Comparison of ENCODE assay signal across 10 mouse cellular contexts in the genomic region with DNA sequence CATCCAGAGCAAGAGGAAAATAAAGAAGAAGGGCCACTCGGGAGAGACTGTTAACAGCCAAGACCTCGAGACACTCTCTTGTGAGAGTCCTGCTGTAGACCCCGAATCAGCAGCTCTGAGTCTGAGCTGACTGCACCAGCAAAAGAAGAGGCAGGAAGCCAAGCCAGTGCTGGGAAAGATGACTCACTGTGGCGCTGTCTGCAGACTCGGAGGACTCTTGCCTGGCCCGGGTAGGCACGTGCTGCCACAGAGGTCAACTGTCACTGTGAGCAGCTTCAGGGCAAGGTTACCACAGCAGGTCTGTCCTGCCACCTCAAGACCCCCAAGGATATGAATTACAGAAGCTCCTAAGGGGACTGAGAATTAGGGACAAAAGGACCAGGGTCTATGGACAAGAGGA. TPM values are rescaled to one million over a fixed set of nuclear protein-coding genes. Genes with fewer than 3 reads are reported as not detected.
DNase-seq lines count a peak whose midpoint lies in the region; ATAC-seq and TF ChIP-seq lines count a peak whose summit lies in the region.
"Had no signal": no experiment of that assay in that cellular context is flagged by ENCODE, and none has a peak within 500 bp of the region (broad histone marks: within the 10 kb centered on the region; RNA-seq: fewer than 3 reads in every experiment).

No protein-coding gene starts in this region.

- H3K4me1 ChIP-seq in heart, embryonic 12.5 days (replicated peaks): no peaks in the 10 kb centered on the region
- H3K4me1 ChIP-seq in liver, postnatal 0 days (ENCODE audit: insufficient read depth): no peaks in the 10 kb centered on the region
- H3K4me1 ChIP-seq: limb, embryonic 15.5 days had no signal

- 36% methylated on average over 7 of the region's 7 CpGs for WGBS in heart, embryonic 12.5 days
- WGBS in liver, postnatal 0 days (ENCODE audit: insufficient replicate concordance): 29% methylated on average over 7 of the region's 7 CpGs

- H3K27ac ChIP-seq in heart, embryonic 12.5 days (ENCODE audit: poor library complexity, severe bottlenecking): no peak overlapping the region
- H3K27ac ChIP-seq in left cerebral cortex, adult 2 months: peak overlapping the region; percentile 82
- H3K27ac ChIP-seq in liver, postnatal 0 days (ENCODE audit: low read depth): no peak overlapping the region
- H3K27ac ChIP-seq: limb, embryonic 15.5 days had no signal

- H3K9me3 ChIP-seq in heart, embryonic 12.5 days (replicated peaks): no peaks in the 10 kb centered on the region
- no peaks in the 10 kb centered on the region for H3K9me3 ChIP-seq in liver, postnatal 0 days (ENCODE audit: low read length)
- H3K9me3 ChIP-seq: limb, embryonic 15.5 days had no signal

- no peaks in the 10 kb centered on the region for H3K27me3 ChIP-seq in heart, embryonic 12.5 days (replicated peaks)
- no peaks in the 10 kb centered on the region for H3K27me3 ChIP-seq in liver, postnatal 0 days (ENCODE audit: insufficient read depth, low read length)
- H3K27me3 ChIP-seq: limb, embryonic 15.5 days had no signal

- no peak for ATAC-seq in heart, embryonic 12.5 days (ENCODE audit: insufficient number of reproducible peaks, low FRiP score)
- ATAC-seq in liver, postnatal 0 days: no peak
- ATAC-seq in erythroblast, adult 5-6 weeks (replicated peaks; ENCODE audit: low FRiP score, poor library complexity, severe bottlenecking): no peak

- no peak for TF ChIP-seq CTCF in left cerebral cortex, adult 2 months (IDR thresholded peaks at IDR 0.05)
- no peak for TF ChIP-seq CTCF in liver, postnatal 0 days (IDR thresholded peaks at IDR 0.05; ENCODE audit: low read depth)

- TF ChIP-seq EP300 in liver, postnatal 0 days (IDR thresholded peaks at IDR 0.05; ENCODE audit: low read depth): no peak

- H3K4me2 ChIP-seq in heart, embryonic 12.5 days: no peak overlapping the region
- no peak overlapping the region for H3K4me2 ChIP-seq in liver, postnatal 0 days (ENCODE audit: low read depth, low read length)
- H3K4me2 ChIP-seq: limb, embryonic 15.5 days had no signal

- H3K9ac ChIP-seq in heart, embryonic 12.5 days: no peak overlapping the region
- H3K9ac ChIP-seq in liver, postnatal 0 days (replicated peaks): no peak overlapping the region
- H3K9ac ChIP-seq: limb, embryonic 15.5 days had no signal

- DNase-seq in heart, adult 18-20 months: peak; percentile 39 to 42
- peak; percentile 78 for DNase-seq in Muller cell, postnatal 12 days (ENCODE audit: inconsistent ontology term)
- DNase-seq in fibroblast of lung, adult 2 months (ENCODE audit: low read depth): peak; percentile 76
- DNase-seq in left cerebral cortex, adult 2 months (ENCODE audit: extremely low spot score in 1 of 2, low spot score in 2 of 2): peak; percentile 52 to 55
- no peak for DNase-seq in liver, postnatal 0 days
- DNase-seq in spleen, postnatal 10 days (ENCODE audit: low spot score in 2 of 2): no peak

- no peaks in the 10 kb centered on the region for H3K36me3 ChIP-seq in heart, embryonic 12.5 days
- H3K36me3 ChIP-seq in liver, postnatal 0 days (replicated peaks; ENCODE audit: insufficient read depth, low read length): no peaks in the 10 kb centered on the region
- H3K36me3 ChIP-seq: limb, embryonic 15.5 days had no signal

- no peak overlapping the region for H3K4me3 ChIP-seq in heart, embryonic 12.5 days
- H3K4me3 ChIP-seq in left cerebral cortex, adult 2 months: no peak overlapping the region
- H3K4me3 ChIP-seq in liver, postnatal 0 days (ENCODE audit: low read depth, low read length): no peak overlapping the region
- H3K4me3 ChIP-seq: limb, embryonic 15.5 days had no signal

- intact Hi-C loops in left cerebral cortex, adult 2 months (cut with DNase I): no loop called here

RNA-seq across cellular contexts. Expression of a gene that starts 42.7 kb away (rescaled TPM):
- total RNA-seq in heart, adult 18-20 months (2021): 1 to 10 TPM; 1.0 to 1.2 TPM
- 0.26 and 0.32 TPM in 2 replicates for polyA plus RNA-seq in heart, embryonic 12.5 days (2016; fragmentation: Nextera tagmentation; extraction: Ambion mirVana)
- total RNA-seq in left cerebral cortex, adult 2 months (2021): 100 to 1,000 TPM; 234 to 242 TPM
- polyA plus RNA-seq in liver, postnatal 0 days (2015; fragmentation: Nextera tagmentation; extraction: Ambion mirVana): 0.07 TPM in 1 of 2 replicates, not detected in the other
- total RNA-seq in erythroblast, adult 5-6 weeks (2015; ENCODE audit: low replicate concordance): not detected in 2 replicates
- not detected in 2 replicates for total RNA-seq in erythroblast, adult 5-6 weeks (2017; ENCODE audit: low replicate concordance)
- total RNA-seq: MEL had no signal

Comparison
In these comparisons a context has a peak if more than half of its experiments do, and no peak if none do; other contexts are left out.
1. DNase-seq: peak in heart, adult 18-20 months (2 of 2), Muller cell, postnatal 12 days (single experiment), fibroblast of lung, adult 2 months (single experiment) and left cerebral cortex, adult 2 months (2 of 2); none in liver, postnatal 0 days (single experiment) and spleen, postnatal 10 days (0 of 2).
2. RNA of a gene that starts 42.7 kb away (total RNA-seq): 234 to 242 TPM in left cerebral cortex, adult 2 months; 1.0 to 1.2 TPM in heart, adult 18-20 months and not detected in erythroblast, adult 5-6 weeks; every median in the first group is over 100 times any median in the second.